Mouse (Mus musculus) liver, postnatal 0 days (tissue): ENCODE measurements at regions not wholly inside any gene's neighbourhood (a gene's known extent, or its start where the extent isn't known, plus 50 kb on each side); places are given as distances from the start of the nearest gene placed in this dataset.

ENCODE experiments used
- CTCF ChIP-seq: sonication (generic); IDR thresholded peaks from 2 replicates; pipeline ENCODE4 v1.5.1; 2016; ENCODE audit warnings: antibody characterized with exemption, low read depth
- EP300 ChIP-seq: IDR thresholded peaks from 2 replicates; pipeline ENCODE4 v1.6.1; 2016; ENCODE audit warnings: antibody characterized with exemption, low read depth, mild to moderate bottlenecking

GRCm38 (mm10) chr8:15393936-15394721, 348.3 kb upstream of the BB014433 start:
- TF ChIP-seq CTCF = no peak
- TF ChIP-seq EP300 = no peak
